8 mouse cellular contexts compared by ENCODE assay signal in the genomic region with DNA sequence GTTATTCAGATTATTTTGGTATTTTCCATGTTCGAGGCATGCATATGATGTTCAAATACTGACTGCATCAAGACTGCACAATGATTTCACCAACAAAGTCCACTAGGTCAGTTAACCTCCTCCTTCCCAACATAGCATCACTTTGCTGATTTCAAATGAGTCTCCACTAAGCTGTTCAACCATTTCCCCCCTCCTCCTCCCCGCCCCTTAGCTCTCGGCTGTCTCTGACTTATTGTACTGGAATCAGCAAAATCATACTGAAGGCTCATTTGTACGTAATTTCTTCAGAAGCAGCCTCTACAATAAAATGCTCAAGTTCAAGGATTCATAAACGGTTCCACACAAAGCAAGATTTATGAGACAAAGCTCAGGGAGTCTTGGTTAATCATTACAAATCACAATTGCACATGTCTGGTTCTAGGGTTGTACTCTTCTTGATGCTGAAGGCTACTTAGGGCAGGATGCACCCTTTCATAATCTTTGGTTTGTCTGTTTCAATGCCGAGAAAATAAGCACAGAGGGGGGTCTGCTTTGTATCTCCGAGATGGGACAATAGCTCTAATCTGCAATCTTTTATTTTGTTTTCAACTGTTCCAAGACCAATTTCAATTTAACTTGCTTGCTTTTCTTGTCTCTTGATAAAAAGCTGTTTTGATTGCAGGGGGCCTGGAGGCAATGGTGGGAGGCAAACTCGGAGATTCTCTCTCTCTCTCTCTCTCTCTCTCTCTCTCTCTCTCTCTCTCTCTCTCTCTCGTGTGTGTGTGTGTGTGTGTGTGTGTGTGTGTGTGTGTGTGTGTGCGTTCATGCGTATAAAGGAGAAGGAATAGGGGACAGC.
DNase-seq lines count a peak whose midpoint lies in the region; ATAC-seq and TF ChIP-seq lines count a peak whose summit lies in the region.

No protein-coding gene starts in this region.

- H3K9me3 ChIP-seq in forebrain, embryonic 10.5 days = no peaks in the 10 kb centered on the region
- H3K9me3 ChIP-seq in kidney, postnatal 0 days (replicated peaks; ENCODE audit: low read length) = no peaks in the 10 kb centered on the region
- H3K9me3 ChIP-seq in liver, embryonic 12.5 days (replicated peaks) = no peaks in the 10 kb centered on the region

- no peak for TF ChIP-seq CTCF in kidney, postnatal 0 days (IDR thresholded peaks at IDR 0.05; ENCODE audit: low read depth)

- no peak for ATAC-seq in cerebellum, adult (ENCODE audit: insufficient number of reproducible peaks, low FRiP score, low TSS enrichment)
- no peak for ATAC-seq in kidney, postnatal 0 days (replicated peaks; ENCODE audit: low FRiP score, low read depth)
- no peak for ATAC-seq in megakaryocyte, adult 5-6 weeks (ENCODE audit: poor library complexity, severe bottlenecking)
- no peak for ATAC-seq in liver, embryonic 12.5 days

- H3K4me3 ChIP-seq in forebrain, embryonic 10.5 days = no peak overlapping the region
- no peak overlapping the region for H3K4me3 ChIP-seq in kidney, postnatal 0 days (replicated peaks; ENCODE audit: low read depth, low read length)
- H3K4me3 ChIP-seq in liver, embryonic 12.5 days = no peak overlapping the region

- H3K27ac ChIP-seq in forebrain, embryonic 10.5 days = 0 out of 2 replicates have a peak overlapping the region, but pooled peaks have one; percentile 30
- H3K27ac ChIP-seq in kidney, postnatal 0 days = no peak overlapping the region
- no peak overlapping the region for H3K27ac ChIP-seq in liver, embryonic 12.5 days

- peaks cover 18% of the 10 kb centered on the region for H3K4me1 ChIP-seq in forebrain, embryonic 10.5 days
- H3K4me1 ChIP-seq in kidney, postnatal 0 days (replicated peaks; ENCODE audit: insufficient read depth, low read length) = no peaks in the 10 kb centered on the region
- no peaks in the 10 kb centered on the region for H3K4me1 ChIP-seq in liver, embryonic 12.5 days

- H3K36me3 ChIP-seq in forebrain, embryonic 10.5 days (replicated peaks) = no peaks in the 10 kb centered on the region
- H3K36me3 ChIP-seq in kidney, postnatal 0 days (ENCODE audit: insufficient read depth, low read length) = no peaks in the 10 kb centered on the region
- no peaks in the 10 kb centered on the region for H3K36me3 ChIP-seq in liver, embryonic 12.5 days

- no peaks in the 10 kb centered on the region for H3K27me3 ChIP-seq in forebrain, embryonic 10.5 days (ENCODE audit: poor library complexity, severe bottlenecking)
- no peaks in the 10 kb centered on the region for H3K27me3 ChIP-seq in kidney, postnatal 0 days (ENCODE audit: insufficient read depth, low read length)
- no peaks in the 10 kb centered on the region for H3K27me3 ChIP-seq in liver, embryonic 12.5 days (replicated peaks)

- 59% methylated on average over 10 of the region's 11 CpGs for WGBS in forebrain, embryonic 10.5 days
- WGBS in kidney, postnatal 0 days = 37% methylated on average over 11 of the region's 11 CpGs
- 63% methylated on average over 10 of the region's 11 CpGs for WGBS in liver, embryonic 12.5 days (ENCODE audit: insufficient replicate concordance)

- no peak overlapping the region for H3K9ac ChIP-seq in kidney, postnatal 0 days (ENCODE audit: low read depth, low read length)
- H3K9ac ChIP-seq in liver, embryonic 12.5 days = no peak overlapping the region

- DNase-seq in cerebellum, adult 11 months = peak; percentile 33
- peak; percentile 24 for DNase-seq in MN1 (ENCODE audit: low spot score)
- no peak for DNase-seq in forebrain, embryonic 10.5 days (ENCODE audit: extremely low spot score, low spot score)
- DNase-seq in kidney, postnatal 0 days (ENCODE audit: low spot score) = peak; percentile 36
- no peak for DNase-seq in gastrocnemius, postnatal 25 days

- no peak overlapping the region for H3K4me2 ChIP-seq in kidney, postnatal 0 days (ENCODE audit: low read length)
- H3K4me2 ChIP-seq in liver, embryonic 12.5 days = no peak overlapping the region

Comparison
In these comparisons a context has a peak if more than half of its experiments do, and no peak if none do; other contexts are left out.
1. DNase-seq: peak in cerebellum, adult 11 months (single experiment), MN1 (single experiment) and kidney, postnatal 0 days (single experiment); none in forebrain, embryonic 10.5 days (single experiment) and gastrocnemius, postnatal 25 days (single experiment).